Mouse (Mus musculus) cortical plate, adult 2 months (tissue): ENCODE measurements around the gene Dlg2.

Experiments used
- CTCF ChIP-seq: fragments of 200-500 bp; IDR thresholded peaks from 2 replicates; pipeline ENCODE4 v1.5.1; 2011; ENCODE audit warnings: mild to moderate bottlenecking, control low read depth, low read length; ENCODE audit not compliant: insufficient read depth; ENCODE audit errors: extremely low read depth
- POLR2A ChIP-seq: fragments of 200-500 bp; IDR thresholded peaks from 2 replicates; pipeline ENCODE4 v1.6.1; 2011; ENCODE audit warnings: mild to moderate bottlenecking, low read length, control low read depth; ENCODE audit not compliant: insufficient read depth; ENCODE audit errors: extremely low read depth

DNA sequence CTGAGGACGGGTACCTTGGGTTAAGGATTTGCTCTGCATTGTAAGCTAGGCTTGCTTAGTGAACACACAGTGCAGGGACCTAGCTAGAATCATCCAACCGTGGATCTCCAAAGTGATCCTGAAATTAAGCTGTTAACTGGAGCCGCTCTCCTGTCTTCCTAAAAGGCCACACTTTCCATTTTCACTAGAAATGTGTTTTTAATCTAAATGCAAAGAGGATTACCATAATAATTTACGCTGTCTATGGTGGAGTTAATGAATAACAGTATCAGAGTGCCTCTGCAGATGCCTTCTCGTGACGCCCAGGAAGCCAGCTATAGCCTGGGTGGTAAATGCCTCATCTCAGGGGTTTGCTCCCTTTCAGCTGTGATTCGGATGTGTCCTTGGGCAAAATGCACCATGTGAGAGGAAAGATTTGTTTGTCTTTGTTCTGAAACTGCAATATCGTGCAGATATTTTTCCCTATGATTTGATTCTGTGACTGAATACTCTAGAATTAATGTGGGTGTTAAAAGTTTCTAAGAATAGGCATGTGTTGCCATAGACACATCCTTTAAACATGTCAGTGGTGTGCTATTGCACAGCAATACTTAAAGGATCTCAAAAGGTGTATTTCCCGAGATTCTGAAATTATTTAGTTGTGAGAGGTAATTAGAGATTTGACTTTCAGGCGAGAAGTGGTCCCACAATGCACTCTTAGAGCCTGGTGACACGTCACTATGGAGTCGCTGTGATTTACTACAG is 587.0 kb downstream of the Dlg2 start:
- TF ChIP-seq CTCF, result no peak
- TF ChIP-seq POLR2A, result no peak
